Mouse (Mus musculus) heart, embryonic 12.5 days (tissue): ENCODE measurements at regions not wholly inside any gene's neighbourhood (a gene's known extent, or its start where the extent isn't known, plus 50 kb on each side); places are given as distances from the start of the nearest gene placed in this dataset.

Experiments
- ATAC-seq: fragments of 200-750 bp; cut with Nextera tagmentation; 2 replicates; pipeline ENCODE4 v1.8.0; 2017; ENCODE audit warnings: moderate TSS enrichment, moderate library complexity; ENCODE audit not compliant: insufficient number of reproducible peaks, low FRiP score
- H3K27ac ChIP-seq: fragments of 300-500 bp; sonication (generic); 2 replicates; pipeline ENCODE4 v1.5.1; 2016; ENCODE audit warnings: mild to moderate bottlenecking, moderate library complexity; ENCODE audit not compliant: poor library complexity, severe bottlenecking
- H3K27me3 ChIP-seq: fragments of 300-500 bp; sonication (generic); replicated peaks from 2 replicates; pipeline ENCODE4 v1.6.1; 2016; ENCODE audit warnings: mild to moderate bottlenecking, moderate library complexity
- H3K36me3 ChIP-seq: fragments of 300-500 bp; sonication (generic); 2 replicates; pipeline ENCODE4 v1.6.1; 2016; ENCODE audit warnings: mild to moderate bottlenecking, moderate library complexity
- H3K4me1 ChIP-seq: fragments of 300-500 bp; sonication (generic); replicated peaks from 2 replicates; pipeline ENCODE4 v1.6.1; 2016; ENCODE audit warnings: mild to moderate bottlenecking
- H3K4me2 ChIP-seq: fragments of 300-500 bp; sonication (generic); 2 replicates; pipeline ENCODE4 v1.6.1; 2016; ENCODE audit warnings: mild to moderate bottlenecking, moderate library complexity
- H3K4me3 ChIP-seq: fragments of 300-500 bp; sonication (generic); 2 replicates; pipeline ENCODE4 v1.5.1; 2016; ENCODE audit warnings: mild to moderate bottlenecking
- H3K9ac ChIP-seq: fragments of 300-500 bp; sonication (generic); 2 replicates; pipeline ENCODE4 v1.6.1; 2016; ENCODE audit warnings: mild to moderate bottlenecking, moderate library complexity
- H3K9me3 ChIP-seq: fragments of 300-500 bp; sonication (generic); replicated peaks from 2 replicates; pipeline ENCODE4 v1.6.1; 2016; ENCODE audit warnings: mild to moderate bottlenecking, moderate library complexity
- WGBS: fragments of 180-500 bp; shearing (Covaris S2); methylation state at CpG from one replicate; pipeline ENCODE4 v1.1.7; 2016; 5-methylcytosine and 5-hydroxymethylcytosine counted together

DNA sequence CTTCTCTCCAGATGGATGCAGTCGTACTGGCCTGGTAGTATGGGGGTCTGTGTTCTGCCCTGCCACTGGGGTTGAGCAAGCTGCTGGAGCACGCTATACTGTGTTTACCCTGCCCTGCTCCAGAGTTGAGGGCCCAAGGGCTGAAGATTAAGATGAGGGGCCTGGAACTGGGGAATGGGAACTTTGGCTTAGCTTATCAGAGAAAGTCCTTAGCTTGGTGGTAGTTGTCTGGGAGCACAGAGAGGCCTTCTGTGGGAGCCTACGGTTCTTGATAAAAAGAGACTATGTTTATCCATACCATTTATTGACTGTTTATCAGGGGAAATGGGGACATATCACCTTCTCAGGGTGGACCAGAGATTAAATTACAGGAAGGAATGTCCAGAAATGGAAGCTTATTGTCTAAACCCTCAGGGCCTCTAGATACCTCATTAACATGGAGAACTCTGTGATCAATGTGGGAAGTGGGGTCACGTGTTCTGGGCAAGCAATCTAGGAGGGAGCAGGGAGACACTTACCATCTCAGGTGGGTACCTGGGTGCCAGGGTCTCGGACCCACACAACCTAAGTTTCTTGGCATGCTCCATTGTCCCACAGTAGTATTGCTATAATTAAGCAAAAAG lies 58.7 kb downstream of the Mycn start:
- 57% methylated on average over 5 of the region's 5 CpGs for WGBS
- Histone ChIP-seq H3K27ac (no peak overlapping the region), H3K4me3 (no peak overlapping the region), H3K9ac (no peak overlapping the region), H3K4me1 (peaks cover 14% of the 10 kb centered on the region), H3K27me3 (no peaks in the 10 kb centered on the region), H3K36me3 (no peaks in the 10 kb centered on the region), H3K4me2 (no peak overlapping the region), H3K9me3 (no peaks in the 10 kb centered on the region)
- ATAC-seq, result no peak

DNA sequence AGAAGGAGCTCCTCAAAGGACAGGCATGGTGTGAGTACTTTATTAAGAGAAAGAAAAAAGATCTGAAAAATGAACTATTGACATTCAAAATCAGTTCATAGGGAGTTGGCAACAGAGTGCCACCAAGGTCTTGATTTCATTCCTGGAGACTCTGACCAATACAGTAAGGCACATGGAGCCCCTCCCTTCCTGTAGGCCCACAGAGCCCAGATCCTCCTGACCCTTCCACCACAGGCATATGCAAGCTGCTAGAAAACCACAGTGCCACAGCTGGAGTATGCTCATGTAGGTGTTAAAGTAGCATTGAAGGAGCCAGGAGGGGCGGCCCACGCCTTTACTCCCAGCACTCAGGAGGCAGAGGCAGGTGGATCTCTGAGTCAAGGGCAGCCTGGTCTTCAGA lies 63.7 kb downstream of the Mycn start:
- peaks cover 4% of the 10 kb centered on the region; the same call in 1 of the 2 replicates for H3K4me1 ChIP-seq
- no peak overlapping the region for H3K27ac ChIP-seq
- 95% methylated on average over 2 of the region's 2 CpGs for WGBS
- ATAC-seq, result no peak
- no peaks in the 10 kb centered on the region for H3K9me3 ChIP-seq
- H3K9ac ChIP-seq, result no peak overlapping the region
- no peak overlapping the region for H3K4me2 ChIP-seq
- no peaks in the 10 kb centered on the region for H3K27me3 ChIP-seq
- no peak overlapping the region for H3K4me3 ChIP-seq
- no peaks in the 10 kb centered on the region for H3K36me3 ChIP-seq

DNA sequence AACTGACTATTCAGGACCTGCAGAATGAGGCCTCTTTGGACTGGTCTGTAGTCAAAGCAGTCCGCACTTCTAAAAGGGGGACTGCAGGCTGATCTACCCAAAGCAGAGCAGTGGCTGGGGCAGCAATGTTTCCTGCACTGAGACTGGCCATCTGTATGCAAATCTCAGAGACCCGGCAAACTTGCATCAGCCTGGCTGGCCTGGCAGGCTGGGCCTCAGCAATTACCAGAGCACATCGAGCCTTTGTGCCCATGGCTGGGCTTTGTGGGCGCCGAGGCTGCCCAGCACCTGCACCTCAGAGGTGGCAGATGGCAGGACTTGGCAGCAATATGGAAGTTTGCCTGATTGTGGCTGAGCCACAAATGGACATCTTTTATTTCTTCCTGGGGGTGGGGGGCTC lies 64.2 kb downstream of the Mycn start:
- 77% methylated on average over 5 of the region's 5 CpGs for WGBS
- H3K9me3 ChIP-seq, result no peaks in the 10 kb centered on the region
- H3K36me3 ChIP-seq, result no peaks in the 10 kb centered on the region
- H3K27me3 ChIP-seq, result no peaks in the 10 kb centered on the region
- no peak overlapping the region for H3K4me2 ChIP-seq
- H3K4me1 ChIP-seq, result 0 out of 2 replicates have a peak, but pooled peaks cover under 1% of the 10 kb centered on the region
- no peak overlapping the region for H3K27ac ChIP-seq
- H3K9ac ChIP-seq, result no peak overlapping the region
- ATAC-seq, result no peak
- no peak overlapping the region for H3K4me3 ChIP-seq

DNA sequence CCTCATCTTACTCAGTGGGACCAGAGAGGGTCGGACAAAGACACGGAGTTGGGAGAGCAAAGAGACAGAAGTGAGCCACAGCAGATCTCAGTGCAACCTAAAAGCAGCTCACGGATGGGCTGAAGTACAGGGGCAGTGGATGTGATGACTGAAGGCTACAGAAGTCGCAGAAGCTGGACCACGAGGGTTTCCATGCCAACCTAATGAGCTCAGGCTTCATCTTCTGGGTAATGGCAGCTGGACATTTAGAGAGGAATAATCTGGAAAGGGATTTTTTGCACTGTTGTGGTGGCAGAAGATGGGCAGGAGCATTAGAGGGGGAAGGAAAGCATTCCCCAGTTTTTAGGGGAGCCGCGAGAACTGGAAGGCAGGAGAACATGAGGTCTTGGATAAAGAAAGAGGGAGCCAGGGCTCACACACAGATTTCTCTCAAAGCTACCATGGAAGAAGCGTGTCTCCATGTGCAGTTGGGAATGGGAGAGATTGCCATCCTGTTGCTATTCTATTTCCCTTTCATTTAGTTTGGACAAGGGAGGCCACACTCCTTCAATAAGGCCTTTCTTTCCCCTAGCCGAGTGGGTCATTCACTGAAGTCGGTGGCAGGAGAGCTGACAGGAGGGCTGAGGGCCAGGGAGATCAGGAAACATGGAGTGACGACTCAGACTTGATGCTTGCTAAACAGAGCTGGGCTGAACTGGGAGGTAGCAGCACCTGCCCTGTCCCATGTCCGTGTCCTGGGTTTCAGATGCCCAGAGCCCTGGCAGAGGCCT lies 65.6 kb downstream of the Mycn start:
- no peaks in the 10 kb centered on the region for H3K27me3 ChIP-seq
- H3K4me1 ChIP-seq, result 0 out of 2 replicates have a peak, but pooled peaks cover 3% of the 10 kb centered on the region
- no peak overlapping the region for H3K27ac ChIP-seq
- no peak overlapping the region for H3K9ac ChIP-seq
- 72% methylated on average over 12 of the region's 12 CpGs for WGBS
- H3K4me2 ChIP-seq, result no peak overlapping the region
- no peaks in the 10 kb centered on the region for H3K9me3 ChIP-seq
- no peak for ATAC-seq
- H3K36me3 ChIP-seq, result no peaks in the 10 kb centered on the region
- no peak overlapping the region for H3K4me3 ChIP-seq

DNA sequence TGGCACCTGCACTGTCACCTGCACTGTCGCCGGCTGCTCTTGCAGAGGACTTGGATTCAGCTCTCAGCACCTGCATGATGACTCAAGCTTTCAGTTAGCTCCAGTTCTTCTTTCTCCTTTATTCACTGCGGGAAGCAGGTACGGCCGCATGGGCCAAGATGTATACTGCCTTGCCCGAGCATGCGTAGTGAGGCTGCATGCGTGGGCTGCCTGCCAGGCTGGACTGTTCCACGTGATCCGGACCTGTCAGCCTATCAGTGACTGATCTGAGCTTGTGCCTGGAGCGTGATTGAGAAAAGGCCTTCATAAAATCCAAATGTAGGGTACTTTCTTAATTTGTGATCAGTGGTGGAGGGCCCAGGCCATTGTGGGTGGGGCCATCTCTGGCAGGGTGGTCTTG lies 68.2 kb downstream of the Mycn start:
- no peak for ATAC-seq
- H3K4me2 ChIP-seq, result no peak overlapping the region

DNA sequence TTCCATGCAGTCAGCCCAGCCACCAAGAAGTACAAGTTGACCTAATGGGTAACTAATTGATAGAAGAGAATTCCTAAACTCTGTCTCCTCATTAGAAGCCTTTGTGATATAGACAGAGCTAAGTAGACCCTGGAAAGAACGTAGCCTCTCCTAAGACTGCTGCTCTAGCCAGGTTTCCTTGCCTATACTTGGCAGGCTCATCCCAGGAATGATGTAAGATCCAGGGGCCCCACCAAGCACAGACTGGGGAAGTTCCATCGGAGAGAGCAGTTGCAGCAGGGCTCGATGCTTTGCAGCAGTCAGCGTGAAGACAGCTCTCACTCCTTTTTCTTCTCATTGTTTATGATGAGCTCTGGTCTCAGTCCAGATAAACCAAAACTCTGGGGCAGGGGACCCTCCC lies 68.7 kb downstream of the Mycn start:
- Histone ChIP-seq H3K9ac (no peak overlapping the region), H3K27ac (no peak overlapping the region), H3K4me2 (no peak overlapping the region), H3K9me3 (no peaks in the 10 kb centered on the region), H3K36me3 (no peaks in the 10 kb centered on the region), H3K27me3 (no peaks in the 10 kb centered on the region), H3K4me3 (no peak overlapping the region), H3K4me1 (0 out of 2 replicates have a peak, but pooled peaks cover 3% of the 10 kb centered on the region)
- 44% methylated on average over 4 of the region's 4 CpGs for WGBS
- ATAC-seq, result no peak

More for the DNA sequence above, 68.2 kb downstream of the Mycn start:
- 0 out of 2 replicates have a peak, but pooled peaks cover 3% of the 10 kb centered on the region for H3K4me1 ChIP-seq
- H3K4me3 ChIP-seq, result no peak overlapping the region
- H3K27me3 ChIP-seq, result no peaks in the 10 kb centered on the region
- H3K9me3 ChIP-seq, result no peaks in the 10 kb centered on the region
- H3K27ac ChIP-seq, result no peak overlapping the region
- no peaks in the 10 kb centered on the region for H3K36me3 ChIP-seq
- WGBS, result 88% methylated on average over 11 of the region's 11 CpGs
- H3K9ac ChIP-seq, result no peak overlapping the region

DNA sequence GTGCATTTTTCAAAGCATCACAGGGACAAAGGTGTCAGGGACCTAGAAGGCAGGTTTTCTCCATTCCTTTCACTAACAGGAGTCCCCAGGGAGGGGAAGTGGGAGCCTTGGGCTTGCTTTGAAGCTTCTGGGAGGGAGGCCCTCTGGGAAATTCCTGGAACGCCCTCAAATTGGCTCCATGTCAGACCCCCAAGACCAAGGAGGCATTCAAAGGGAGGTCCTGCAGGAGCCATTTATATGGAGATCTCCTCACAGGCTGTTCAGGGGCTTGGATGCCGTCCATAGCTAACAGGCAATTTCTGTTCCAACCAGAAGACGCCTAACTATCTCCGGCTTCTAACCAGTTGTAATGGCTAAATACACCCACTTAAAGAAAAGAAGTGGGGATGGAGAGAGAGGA lies 70.4 kb downstream of the Mycn start:
- H3K27ac ChIP-seq, result no peak overlapping the region
- ATAC-seq, result no peak

DNA sequence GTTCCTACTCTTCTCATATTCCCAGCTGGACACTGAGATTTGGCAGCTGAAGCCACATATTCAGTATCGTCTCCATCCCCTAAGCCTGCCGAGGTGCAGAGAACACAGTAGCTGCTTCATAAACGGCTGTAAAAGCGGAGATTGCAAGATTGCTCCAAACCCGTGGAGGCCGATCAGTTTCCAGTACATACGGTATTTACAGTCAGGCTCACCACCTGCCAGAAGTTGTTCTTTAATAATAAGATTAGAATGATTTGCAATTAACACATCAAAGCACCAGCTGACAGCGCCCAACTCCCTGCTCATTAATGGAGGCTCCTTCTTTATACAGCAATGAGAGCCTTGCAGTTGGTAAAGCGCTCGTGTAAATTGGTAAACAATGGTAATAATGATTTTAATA lies 75.1 kb downstream of the Mycn start:
- Histone ChIP-seq H3K9ac (no peak overlapping the region), H3K4me3 (no peak overlapping the region), H3K27me3 (no peaks in the 10 kb centered on the region), H3K36me3 (no peaks in the 10 kb centered on the region), H3K4me1 (peaks cover 16% of the 10 kb centered on the region), H3K9me3 (no peaks in the 10 kb centered on the region), H3K27ac (no peak overlapping the region), H3K4me2 (no peak overlapping the region; the same call in 1 of the 2 replicates)
- ATAC-seq, result no peak
- 49% methylated on average over 10 of the region's 10 CpGs for WGBS

More for the DNA sequence above, 70.4 kb downstream of the Mycn start:
- Histone ChIP-seq H3K9ac (no peak overlapping the region), H3K9me3 (no peaks in the 10 kb centered on the region), H3K4me3 (no peak overlapping the region), H3K4me1 (peaks cover 17% of the 10 kb centered on the region), H3K36me3 (no peaks in the 10 kb centered on the region), H3K27me3 (no peaks in the 10 kb centered on the region), H3K4me2 (no peak overlapping the region)
- 65% methylated on average over 4 of the region's 4 CpGs for WGBS

DNA sequence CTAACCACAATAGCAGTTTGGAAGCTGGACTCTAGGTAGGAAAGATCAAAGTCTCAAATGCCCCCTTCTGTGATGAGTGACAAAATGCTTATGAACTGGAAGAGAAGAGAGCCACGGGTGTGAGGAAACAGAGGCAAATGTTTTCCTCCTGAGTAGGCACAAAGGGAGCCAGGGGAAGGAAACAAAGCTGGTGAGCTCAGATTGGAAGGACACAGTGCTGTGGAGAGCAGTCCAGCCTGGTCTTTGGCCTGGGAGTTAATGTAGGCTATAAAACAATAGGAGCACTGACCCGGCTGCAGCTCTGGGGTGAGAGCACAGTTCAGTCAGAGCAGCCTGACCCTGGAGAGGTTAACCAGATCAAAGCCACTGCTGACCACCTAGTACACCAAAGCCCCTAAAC lies 91.0 kb downstream of the Mycn start:
- WGBS, result 34% methylated on average over 2 of the region's 2 CpGs
- no peaks in the 10 kb centered on the region for H3K4me1 ChIP-seq

DNA sequence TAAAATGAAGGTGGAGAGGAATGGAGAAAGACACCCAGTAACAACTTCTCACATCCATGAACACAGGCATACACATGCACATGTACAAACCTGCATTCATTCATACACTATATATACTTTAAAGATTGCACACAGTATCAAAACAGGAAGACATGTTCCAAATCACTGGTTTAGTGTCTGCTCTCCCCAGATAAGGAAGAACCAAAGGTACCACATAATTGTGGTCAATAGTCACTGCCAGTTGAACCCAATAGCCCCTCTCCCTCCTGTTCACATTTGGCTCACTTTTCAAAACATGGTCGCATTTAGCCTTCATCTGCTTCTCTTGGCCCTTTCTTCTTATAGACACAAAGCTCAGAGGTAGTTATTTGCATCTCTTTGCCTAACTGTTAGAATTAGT lies 95.0 kb downstream of the Mycn start:
- H3K4me1 ChIP-seq, result peaks cover under 1% of the 10 kb centered on the region; the same call in 1 of the 2 replicates
- 77% methylated on average over 1 of the region's 1 CpGs for WGBS
- H3K27me3 ChIP-seq, result no peaks in the 10 kb centered on the region
- H3K36me3 ChIP-seq, result no peaks in the 10 kb centered on the region
- no peak overlapping the region for H3K4me2 ChIP-seq
- H3K4me3 ChIP-seq, result no peak overlapping the region
- H3K9ac ChIP-seq, result no peak overlapping the region
- H3K9me3 ChIP-seq, result no peaks in the 10 kb centered on the region
- no peak overlapping the region for H3K27ac ChIP-seq
- no peak for ATAC-seq

More for the DNA sequence above, 91.0 kb downstream of the Mycn start:
- Histone ChIP-seq H3K9me3 (no peaks in the 10 kb centered on the region), H3K36me3 (no peaks in the 10 kb centered on the region), H3K9ac (no peak overlapping the region), H3K4me2 (no peak overlapping the region), H3K4me3 (no peak overlapping the region), H3K27me3 (no peaks in the 10 kb centered on the region), H3K27ac (no peak overlapping the region)
- ATAC-seq, result no peak

DNA sequence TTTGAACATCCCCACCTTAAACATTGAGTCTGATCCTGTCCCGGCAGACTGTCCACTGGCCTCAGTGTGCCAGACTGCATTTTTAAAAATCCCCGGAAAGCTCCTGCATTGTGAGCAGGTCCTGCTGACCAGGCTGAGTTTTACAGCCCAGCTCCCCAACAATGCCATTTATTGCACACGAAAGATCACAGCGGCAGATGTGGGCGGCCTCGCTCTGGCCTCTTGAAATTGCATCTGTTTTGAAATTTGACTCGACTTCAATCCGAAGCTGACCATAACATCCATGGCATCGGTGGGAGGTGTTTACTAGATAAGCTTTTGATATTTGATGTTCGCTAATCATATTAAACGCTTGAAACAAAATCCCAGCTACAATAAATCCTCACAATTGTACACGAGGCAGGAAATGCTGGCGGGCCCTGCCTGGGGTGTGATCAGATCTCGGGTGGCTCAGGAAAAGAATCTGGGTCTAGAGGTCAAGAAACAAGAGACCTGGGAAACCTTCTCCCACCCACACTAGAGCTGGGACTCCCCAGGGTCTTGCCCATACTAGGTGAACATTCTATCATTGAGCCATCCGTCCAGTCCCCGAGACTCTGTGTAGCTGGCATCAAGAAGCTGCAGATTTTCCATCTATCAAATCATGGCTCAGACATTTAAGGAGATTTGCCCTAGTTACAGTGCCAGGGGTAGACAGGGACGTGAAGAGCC lies 99.3 kb downstream of the Mycn start:
- no peaks in the 10 kb centered on the region for H3K36me3 ChIP-seq
- no peak overlapping the region for H3K4me2 ChIP-seq
- 74% methylated on average over 17 of the region's 17 CpGs for WGBS
- no peak overlapping the region for H3K4me3 ChIP-seq
- no peak overlapping the region for H3K27ac ChIP-seq
- H3K9ac ChIP-seq, result no peak overlapping the region
- ATAC-seq, result no peak
- H3K27me3 ChIP-seq, result no peaks in the 10 kb centered on the region
- no peaks in the 10 kb centered on the region for H3K9me3 ChIP-seq
- H3K4me1 ChIP-seq, result peaks cover 14% of the 10 kb centered on the region
